Comparison of ENCODE assay signal across 34 mouse cellular contexts in the genomic region with DNA sequence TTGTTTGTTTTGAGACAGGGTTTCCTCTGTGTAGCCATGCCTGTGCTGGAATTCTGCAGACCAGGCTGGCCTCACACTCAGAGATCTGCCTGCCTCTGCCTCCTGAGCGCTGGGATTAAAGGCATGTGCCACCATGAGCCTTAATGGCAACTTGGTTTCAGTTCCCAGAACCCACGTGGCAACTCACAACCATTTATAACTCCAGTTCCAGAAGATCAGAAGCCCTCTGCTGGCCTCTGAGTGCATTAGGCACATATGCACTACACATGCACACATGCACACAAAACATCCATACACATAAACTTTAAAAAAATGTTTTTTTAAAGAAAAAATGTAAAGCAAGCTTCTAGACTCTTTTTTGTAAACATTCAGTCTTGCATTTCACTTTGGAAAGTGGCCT. TPM values are rescaled to one million over a fixed set of nuclear protein-coding genes. Genes with fewer than 3 reads are reported as not detected.
DNase-seq lines count a peak whose midpoint lies in the region; ATAC-seq and TF ChIP-seq lines count a peak whose summit lies in the region.
"Had no signal": no experiment of that assay in that cellular context is flagged by ENCODE, and none has a peak within 500 bp of the region (broad histone marks: within the 10 kb centered on the region; RNA-seq: fewer than 3 reads in every experiment).

No protein-coding gene starts in this region.

- TF ChIP-seq RAD21 in CH12.LX (IDR thresholded peaks at IDR 0.05; ENCODE audit: low read depth, low read length) = no peak

- in situ Hi-C loops in CH12.LX (cut with MboI; ENCODE audit: low pct_ligation_motif_present, low pct_unique_long_range_greater_than_20kb, low sequenced_read_pairs) = loop anchor here (10.0 kb wide), 1 partner anchor 325 kb away; no protein-coding TSS in a partner anchor

- no peak overlapping the region for H3K9ac ChIP-seq in hindbrain, postnatal 0 days (replicated peaks; ENCODE audit: low read length)
- H3K9ac ChIP-seq in hindbrain, embryonic 13.5 days = no peak overlapping the region
- no peak overlapping the region for H3K9ac ChIP-seq in CH12.LX (ENCODE audit: insufficient read depth, low read depth)
- no peak overlapping the region for H3K9ac ChIP-seq in kidney, embryonic 16.5 days (replicated peaks; ENCODE audit: low read length)
- H3K9ac ChIP-seq: embryonic facial prominence, embryonic 13.5 days; forebrain, embryonic 12.5 days; forebrain, embryonic 15.5 days; heart, embryonic 13.5 days; hindbrain, embryonic 15.5 days had no signal

- TF ChIP-seq EP300 in CH12.LX (IDR thresholded peaks at IDR 0.05; ENCODE audit: low read length) = no peak

- no peaks in the 10 kb centered on the region for H3K79me2 ChIP-seq in CH12.LX (replicated peaks; ENCODE audit: control insufficient read depth, extremely low read depth, insufficient read depth, poor library complexity, severe bottlenecking)

- H3K4me2 ChIP-seq in hindbrain, postnatal 0 days (ENCODE audit: low read depth, low read length) = no peak overlapping the region
- no peak overlapping the region for H3K4me2 ChIP-seq in hindbrain, embryonic 13.5 days
- H3K4me2 ChIP-seq in CH12.LX (ENCODE audit: insufficient read depth, low read depth, poor library complexity, severe bottlenecking) = no peak overlapping the region
- H3K4me2 ChIP-seq in kidney, embryonic 16.5 days (replicated peaks; ENCODE audit: low read depth, low read length) = no peak overlapping the region
- H3K4me2 ChIP-seq: embryonic facial prominence, embryonic 13.5 days; forebrain, embryonic 12.5 days; forebrain, embryonic 15.5 days; heart, embryonic 13.5 days; hindbrain, embryonic 15.5 days had no signal

- WGBS in hindbrain, postnatal 0 days = 51% methylated on average over 2 of the region's 2 CpGs
- WGBS in hindbrain, embryonic 13.5 days = 53% methylated on average over 2 of the region's 2 CpGs
- 57% methylated on average over 2 of the region's 2 CpGs for WGBS in kidney, embryonic 16.5 days

- TF ChIP-seq POLR2A in CH12.LX (IDR thresholded peaks at IDR 0.05; ENCODE audit: low read depth, low read length) = no peak

- no peak overlapping the region for H3K4me3 ChIP-seq in hindbrain, postnatal 0 days (ENCODE audit: low read length)
- H3K4me3 ChIP-seq in hindbrain, embryonic 13.5 days = no peak overlapping the region
- H3K4me3 ChIP-seq in CH12.LX (replicated peaks in 1 of 3; ENCODE audit: low read depth in 2 of 3, low read length in 2 of 3, poor library complexity in 1 of 3) = no peak overlapping the region
- H3K4me3 ChIP-seq in kidney, embryonic 16.5 days (ENCODE audit: low read length) = no peak overlapping the region
- H3K4me3 ChIP-seq: embryonic facial prominence, embryonic 10.5 days; embryonic facial prominence, embryonic 13.5 days; erythroblast, embryonic 14.5 days; forebrain, embryonic 12.5 days; forebrain, embryonic 15.5 days; heart, adult 2 months; heart, embryonic 10.5 days; heart, embryonic 13.5 days; hindbrain, embryonic 15.5 days had no signal

- ATAC-seq in hindbrain, postnatal 0 days = no peak
- no peak for ATAC-seq in hindbrain, embryonic 13.5 days (ENCODE audit: low FRiP score)
- ATAC-seq in kidney, embryonic 16.5 days (ENCODE audit: low FRiP score, low TSS enrichment) = no peak
- ATAC-seq: activated CD4-positive, CD25-positive, alpha-beta regulatory T cell, adult 4 months; forebrain, embryonic 15.5 days had no signal

- DNase-seq in hindbrain, postnatal 0 days (ENCODE audit: low spot score) = no peak
- DNase-seq in A20 (ENCODE audit: low read depth, low spot score) (peak; percentile 52), CH12.LX (ENCODE audit: extremely low read depth) (no peak)
- peak; percentile 29 for DNase-seq in splenic B cell, adult 2 months (ENCODE audit: low read depth, low spot score)
- no peak for DNase-seq in spleen, postnatal 10 days (ENCODE audit: low spot score in 2 of 2)
- DNase-seq: adrenal gland, adult 8-10 months; adrenal gland, postnatal 25 days; cerebellum, adult 11-12 months; cerebellum, adult 8-10 months; cerebellum, postnatal 10 days; cerebellum, postnatal 36 days; embryo, embryonic 11 days; gastrocnemius, postnatal 25 days; heart, adult 2 months; heart, postnatal 14 days; heart, postnatal 4 days had no signal

- no peaks in the 10 kb centered on the region for H3K9me3 ChIP-seq in hindbrain, postnatal 0 days (ENCODE audit: low read length)
- no peaks in the 10 kb centered on the region for H3K9me3 ChIP-seq in hindbrain, embryonic 13.5 days
- peaks cover 2% of the 10 kb centered on the region for H3K9me3 ChIP-seq in CH12.LX (replicated peaks; ENCODE audit: low read length)
- no peaks in the 10 kb centered on the region for H3K9me3 ChIP-seq in kidney, embryonic 16.5 days (ENCODE audit: low read length)
- H3K9me3 ChIP-seq: embryonic facial prominence, embryonic 10.5 days; embryonic facial prominence, embryonic 13.5 days; forebrain, embryonic 12.5 days; forebrain, embryonic 15.5 days; G1E; heart, embryonic 10.5 days; heart, embryonic 13.5 days; hindbrain, embryonic 15.5 days had no signal

- no peaks in the 10 kb centered on the region for H3K4me1 ChIP-seq in hindbrain, postnatal 0 days (ENCODE audit: insufficient read depth, low read length)
- peaks cover 9% of the 10 kb centered on the region for H3K4me1 ChIP-seq in hindbrain, embryonic 13.5 days (replicated peaks)
- H3K4me1 ChIP-seq in CH12.LX (ENCODE audit: control insufficient read depth in 1 of 2, insufficient read depth in 2 of 2) = peaks cover 8 to 43% of the 10 kb centered on the region in 2 experiments; a peak in 3 of 4 replicates
- H3K4me1 ChIP-seq in kidney, embryonic 16.5 days (ENCODE audit: insufficient read depth, low read length) = peaks cover 10% of the 10 kb centered on the region; the same call in 1 of the 2 replicates

- peak; percentile 7; the same call in 1 of the 2 replicates for TF ChIP-seq CTCF in hindbrain, postnatal 0 days (IDR thresholded peaks at IDR 0.05; ENCODE audit: low read depth)
- TF ChIP-seq CTCF in CH12.LX (conservative IDR thresholded peaks at IDR 0.05 in 1 of 2, IDR thresholded peaks at IDR 0.05 in 1 of 2; ENCODE audit: low read depth in 2 of 2, low read length in 2 of 2) = peak in 1 of 2 experiments; percentile 34; a peak in 1 of 4 replicates

- H3K27ac ChIP-seq in hindbrain, postnatal 0 days = no peak overlapping the region
- no peak overlapping the region for H3K27ac ChIP-seq in hindbrain, embryonic 13.5 days
- no peak overlapping the region for H3K27ac ChIP-seq in CH12.LX (ENCODE audit: insufficient read depth, low read depth)
- H3K27ac ChIP-seq in kidney, embryonic 16.5 days (ENCODE audit: low read length) = no peak overlapping the region
- H3K27ac ChIP-seq: embryonic facial prominence, embryonic 10.5 days; embryonic facial prominence, embryonic 13.5 days; forebrain, embryonic 12.5 days; forebrain, embryonic 15.5 days; heart, adult 2 months; heart, embryonic 10.5 days; heart, embryonic 13.5 days; hindbrain, embryonic 15.5 days had no signal

- dilution Hi-C loops in CH12.LX (cut with MboI; ENCODE audit: extremely low pct_ligation_motif_present, extremely low pct_unique_long_range_greater_than_20kb, low sequenced_read_pairs) = no loop called here

- no peaks in the 10 kb centered on the region for H3K27me3 ChIP-seq in hindbrain, postnatal 0 days (ENCODE audit: insufficient read depth, low read length)
- no peaks in the 10 kb centered on the region for H3K27me3 ChIP-seq in hindbrain, embryonic 13.5 days
- no peaks in the 10 kb centered on the region for H3K27me3 ChIP-seq in CH12.LX (replicated peaks)
- no peaks in the 10 kb centered on the region for H3K27me3 ChIP-seq in splenic B cell, adult 2 months (ENCODE audit: control insufficient read depth, insufficient read depth, low read length, poor library complexity, severe bottlenecking)
- no peaks in the 10 kb centered on the region for H3K27me3 ChIP-seq in kidney, embryonic 16.5 days (ENCODE audit: insufficient read depth, low read length)
- H3K27me3 ChIP-seq: embryonic facial prominence, embryonic 13.5 days; forebrain, embryonic 15.5 days; hindbrain, embryonic 15.5 days had no signal

- no peaks in the 10 kb centered on the region for H3K36me3 ChIP-seq in hindbrain, postnatal 0 days (ENCODE audit: insufficient read depth, low read length)
- no peaks in the 10 kb centered on the region for H3K36me3 ChIP-seq in hindbrain, embryonic 13.5 days
- H3K36me3 ChIP-seq in CH12.LX (replicated peaks in 1 of 2; ENCODE audit: control insufficient read depth in 1 of 2, insufficient read depth in 1 of 2, low read length in 1 of 2) = no peaks in the 10 kb centered on the region
- H3K36me3 ChIP-seq in splenic B cell, adult 2 months (ENCODE audit: control insufficient read depth, insufficient read depth, low read length, poor library complexity, severe bottlenecking) = no peaks in the 10 kb centered on the region
- no peaks in the 10 kb centered on the region for H3K36me3 ChIP-seq in kidney, embryonic 16.5 days (ENCODE audit: insufficient read depth, low read length)
- H3K36me3 ChIP-seq: embryonic facial prominence, embryonic 10.5 days; embryonic facial prominence, embryonic 13.5 days; forebrain, embryonic 12.5 days; forebrain, embryonic 15.5 days; G1E; heart, embryonic 10.5 days; heart, embryonic 13.5 days; hindbrain, embryonic 15.5 days had no signal

RNA-seq across cellular contexts. Expression of a gene that starts 17.2 kb away (rescaled TPM):
- not detected in 2 replicates for total RNA-seq in hindbrain, postnatal 0 days (2014; rRNA removed)
- polyA plus RNA-seq in hindbrain, postnatal 0 days (2015; fragmentation: Nextera tagmentation; extraction: Ambion mirVana) = not detected in 2 replicates
- not detected in 2 replicates for polyA plus RNA-seq in hindbrain, embryonic 13.5 days (2015; fragmentation: Nextera tagmentation; extraction: Ambion mirVana)
- total RNA-seq in CH12.LX (2012; rRNA removed) (not detected in 2 replicates), CH12.LX (2014; rRNA removed) (not detected in 2 replicates)
- 0.07 TPM in 1 of 2 replicates, not detected in the other for polyA plus RNA-seq in CH12.LX (2012; ENCODE audit: insufficient read length, low read depth)
- not detected in 2 replicates for polyA plus RNA-seq in kidney, embryonic 16.5 days (2015; fragmentation: Nextera tagmentation; extraction: Ambion mirVana)
- total RNA-seq: adrenal gland, adult 8-10 months; adrenal gland, postnatal 25 days; gastrocnemius, adult 8-10 months; gastrocnemius, postnatal 25 days; heart, adult 2 months; heart, postnatal 14 days; heart, postnatal 4 days had no signal
- polyA plus RNA-seq: activated CD4-positive, CD25-positive, alpha-beta regulatory T cell, adult 4 months; brain, embryonic 14.5 days; embryonic facial prominence, embryonic 10.5 days; embryonic facial prominence, embryonic 13.5 days; erythroblast, embryonic 14.5 days; forebrain, embryonic 12.5 days; forebrain, embryonic 15.5 days; G1E; gonadal fat pad, adult 2 months; heart, adult 2 months; heart, embryonic 10.5 days; heart, embryonic 13.5 days; heart, embryonic 16.5 days; hindbrain, embryonic 11.5 days; hindbrain, embryonic 15.5 days had no signal

RNA-seq across cellular contexts. Expression of a gene that starts 24.7 kb away (rescaled TPM):
- 53.3 and 69.6 TPM in 2 replicates for total RNA-seq in hindbrain, postnatal 0 days (2014; rRNA removed)
- 95.1 and 96.8 TPM in 2 replicates for polyA plus RNA-seq in hindbrain, postnatal 0 days (2015; fragmentation: Nextera tagmentation; extraction: Ambion mirVana)
- polyA plus RNA-seq in hindbrain, embryonic 13.5 days (2015; fragmentation: Nextera tagmentation; extraction: Ambion mirVana) = 131 and 132 TPM in 2 replicates
- total RNA-seq in CH12.LX (2012; rRNA removed) = 59.6 and 84.7 TPM in 2 replicates
- total RNA-seq in CH12.LX (2014; rRNA removed) = 101 and 103 TPM in 2 replicates
- polyA plus RNA-seq in CH12.LX (2012; ENCODE audit: insufficient read length, low read depth) = 111 and 125 TPM in 2 replicates
- 106 and 113 TPM in 2 replicates for polyA plus RNA-seq in kidney, embryonic 16.5 days (2015; fragmentation: Nextera tagmentation; extraction: Ambion mirVana)

RNA-seq across cellular contexts. Expression of a gene that starts 26.9 kb away (rescaled TPM):
- not detected in 2 replicates for total RNA-seq in hindbrain, postnatal 0 days (2014; rRNA removed)
- not detected in 2 replicates for polyA plus RNA-seq in hindbrain, postnatal 0 days (2015; fragmentation: Nextera tagmentation; extraction: Ambion mirVana)
- not detected in 2 replicates for polyA plus RNA-seq in hindbrain, embryonic 13.5 days (2015; fragmentation: Nextera tagmentation; extraction: Ambion mirVana)
- total RNA-seq in CH12.LX (2012; rRNA removed) (not detected in 2 replicates), CH12.LX (2014; rRNA removed) (not detected in 2 replicates)
- polyA plus RNA-seq in CH12.LX (2012; ENCODE audit: insufficient read length, low read depth) = not detected in 2 replicates
- polyA plus RNA-seq in kidney, embryonic 16.5 days (2015; fragmentation: Nextera tagmentation; extraction: Ambion mirVana) = 0.21 and 0.55 TPM in 2 replicates
- total RNA-seq: adrenal gland, adult 8-10 months; adrenal gland, postnatal 25 days; G1E; gastrocnemius, adult 8-10 months; gastrocnemius, postnatal 25 days; heart, adult 2 months; heart, postnatal 14 days; heart, postnatal 4 days had no signal
- polyA plus RNA-seq: activated CD4-positive, CD25-positive, alpha-beta regulatory T cell, adult 4 months; brain, embryonic 14.5 days; cortical plate, adult 2 months; embryonic facial prominence, embryonic 13.5 days; erythroblast, embryonic 14.5 days; forebrain, embryonic 12.5 days; forebrain, embryonic 15.5 days; G1E; heart, embryonic 10.5 days; heart, embryonic 13.5 days; heart, embryonic 16.5 days; hindbrain, embryonic 11.5 days; hindbrain, embryonic 15.5 days had no signal

RNA-seq across cellular contexts. Expression of a gene that starts 39.7 kb away (rescaled TPM):
- not detected in 2 replicates for total RNA-seq in hindbrain, postnatal 0 days (2014; rRNA removed)
- polyA plus RNA-seq in hindbrain, postnatal 0 days (2015; fragmentation: Nextera tagmentation; extraction: Ambion mirVana) = not detected in 2 replicates
- not detected in 2 replicates for polyA plus RNA-seq in hindbrain, embryonic 13.5 days (2015; fragmentation: Nextera tagmentation; extraction: Ambion mirVana)
- total RNA-seq in CH12.LX (2012; rRNA removed) = not detected in 2 replicates
- total RNA-seq in CH12.LX (2014; rRNA removed) = not detected in 2 replicates
- polyA plus RNA-seq in CH12.LX (2012; ENCODE audit: insufficient read length, low read depth) = not detected in 2 replicates
- not detected in 2 replicates for polyA plus RNA-seq in kidney, embryonic 16.5 days (2015; fragmentation: Nextera tagmentation; extraction: Ambion mirVana)
- total RNA-seq: adrenal gland, adult 8-10 months; adrenal gland, postnatal 25 days; gastrocnemius, adult 8-10 months; gastrocnemius, postnatal 25 days; heart, adult 2 months; heart, postnatal 14 days; heart, postnatal 4 days had no signal
- polyA plus RNA-seq: brain, embryonic 14.5 days; cortical plate, adult 2 months; embryonic facial prominence, embryonic 10.5 days; embryonic facial prominence, embryonic 13.5 days; erythroblast, embryonic 14.5 days; forebrain, embryonic 12.5 days; forebrain, embryonic 15.5 days; G1E; gonadal fat pad, adult 2 months; heart, adult 2 months; heart, embryonic 10.5 days; heart, embryonic 13.5 days; heart, embryonic 16.5 days; hindbrain, embryonic 11.5 days; hindbrain, embryonic 15.5 days had no signal

RNA-seq across cellular contexts. Expression of a gene that starts 57.0 kb away (rescaled TPM):
- not detected in 2 replicates for total RNA-seq in hindbrain, postnatal 0 days (2014; rRNA removed)
- not detected in 2 replicates for polyA plus RNA-seq in hindbrain, postnatal 0 days (2015; fragmentation: Nextera tagmentation; extraction: Ambion mirVana)
- not detected in 2 replicates for polyA plus RNA-seq in hindbrain, embryonic 13.5 days (2015; fragmentation: Nextera tagmentation; extraction: Ambion mirVana)
- total RNA-seq in CH12.LX (2012; rRNA removed) (not detected in 2 replicates), CH12.LX (2014; rRNA removed) (not detected in 2 replicates)
- polyA plus RNA-seq in CH12.LX (2012; ENCODE audit: insufficient read length, low read depth) = not detected in 2 replicates
- polyA plus RNA-seq in kidney, embryonic 16.5 days (2015; fragmentation: Nextera tagmentation; extraction: Ambion mirVana) = not detected in 2 replicates
- total RNA-seq: adrenal gland, adult 8-10 months; adrenal gland, postnatal 25 days; gastrocnemius, adult 8-10 months; gastrocnemius, postnatal 25 days; heart, adult 2 months; heart, postnatal 14 days; heart, postnatal 4 days had no signal
- polyA plus RNA-seq: activated CD4-positive, CD25-positive, alpha-beta regulatory T cell, adult 4 months; brain, embryonic 14.5 days; cortical plate, adult 2 months; embryonic facial prominence, embryonic 10.5 days; embryonic facial prominence, embryonic 13.5 days; forebrain, embryonic 15.5 days; G1E; gonadal fat pad, adult 2 months; heart, adult 2 months; heart, embryonic 10.5 days; heart, embryonic 13.5 days; heart, embryonic 16.5 days; hindbrain, embryonic 11.5 days; hindbrain, embryonic 15.5 days had no signal

Comparison
In these comparisons a context has a peak if more than half of its experiments do, and no peak if none do; other contexts are left out.
1. DNase-seq: peak in A20 (single experiment) and splenic B cell, adult 2 months (single experiment); none in hindbrain, postnatal 0 days (single experiment), CH12.LX (single experiment) and spleen, postnatal 10 days (0 of 2).